Mouse (Mus musculus): ENCODE measurements around the gene Spata2.

DNA sequence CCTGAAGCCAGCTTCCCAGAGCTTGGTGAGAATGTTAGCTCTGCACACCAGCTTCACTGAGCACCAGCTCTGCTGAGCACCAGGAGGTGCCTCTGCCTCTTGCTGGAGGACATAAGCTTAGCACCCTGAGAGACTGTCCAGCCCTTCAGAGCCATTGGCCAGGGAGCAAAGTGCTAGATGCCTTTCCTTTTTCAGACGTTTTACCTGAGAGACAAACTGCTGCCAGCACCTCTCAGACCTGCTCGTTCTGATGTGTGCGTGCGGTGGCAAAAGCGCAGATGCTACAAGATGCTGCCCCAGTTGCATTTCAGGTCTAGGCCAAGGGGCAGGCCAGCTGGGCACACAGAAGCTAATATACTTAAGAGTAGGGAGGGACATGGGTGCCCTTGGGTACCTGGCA is 17.1 kb downstream of the Spata2 start:
- no peak for TF ChIP-seq POLR2A (IDR thresholded peaks at IDR 0.05; ENCODE audit: borderline replicate concordance, extremely low read depth, insufficient read depth, insufficient read length, poor library complexity, severe bottlenecking)
- TF ChIP-seq CTCF (IDR thresholded peaks at IDR 0.05; ENCODE audit: borderline replicate concordance, extremely low read depth, insufficient read depth, insufficient read length), result no peak

Data from brain, embryonic 14.5 days (tissue).